Mouse (Mus musculus) adrenal gland, postnatal 10 days (tissue): ENCODE data around the gene St13. TPM values are rescaled to one million over a fixed set of nuclear protein-coding genes. Genes with fewer than 3 reads are reported as not detected.

Experiments used
- DNase-seq: peaks from one replicate; pipeline ENCODE4 v3.0.0; 2021; ENCODE audit warnings: mixed read lengths
- total RNA-seq, 2 experiments: library from RNA; stranded (reverse); gene quantifications; 2 replicates each; pipeline ENCODE4 v1.2.3; 2021

The St13 gene
- total RNA-seq, 2 experiments from 2014 or later = 172 to 192 TPM

GRCm38 (mm10) chr15:81319462-81319861, 80.4 kb downstream of the St13 start:
- DNase-seq = no peak

GRCm38 (mm10) chr15:81313928-81314327, 85.9 kb downstream of the St13 start:
- no peak for DNase-seq

Other genes with a start within 250 kb of the St13 start
- 10 to 100 TPM; 23.7 to 26.2 TPM for gene Mrtfa, start 209.3 kb downstream of the St13 start, total RNA-seq
- under 1 TPM; 0.18 to 0.61 TPM for gene Mchr1, start 164.6 kb downstream of the St13 start, total RNA-seq
- gene Slc25a17, start 39.3 kb downstream of the St13 start, total RNA-seq = 100 to 1,000 TPM; 105 to 131 TPM
- 10 to 100 TPM; 22.5 to 24.2 TPM for gene Xpnpep3, start 61 bp upstream of the St13 start, total RNA-seq
- gene Dnajb7, start 8.2 kb upstream of the St13 start, total RNA-seq = not detected
- 100 to 1,000 TPM; 132 to 145 TPM for gene Rbx1, start 66.2 kb upstream of the St13 start, total RNA-seq
- 10 to 100 TPM; 51.0 to 68.6 TPM for gene Ep300, start 185.3 kb upstream of the St13 start, total RNA-seq